Mouse (Mus musculus): ENCODE measurements at regions not wholly inside any gene's neighbourhood (a gene's known extent, or its start where the extent isn't known, plus 50 kb on each side); places are given as distances from the start of the nearest gene placed in this dataset.

- no peak overlapping the region for H3K4me3 ChIP-seq (replicated peaks)
- no peaks in the 10 kb centered on the region for H3K36me3 ChIP-seq (ENCODE audit: control insufficient read depth)
- peaks cover 13% of the 10 kb centered on the region for H3K9me3 ChIP-seq (ENCODE audit: control insufficient read depth, low read length)
- H3K27me3 ChIP-seq (ENCODE audit: control insufficient read depth), result no peaks in the 10 kb centered on the region
- H3K4me1 ChIP-seq (ENCODE audit: control insufficient read depth), result no peaks in the 10 kb centered on the region
- TF ChIP-seq TAL1 (IDR thresholded peaks at IDR 0.05; ENCODE audit: low read length), result no peak
- TF ChIP-seq GATA1 (IDR thresholded peaks at IDR 0.05; ENCODE audit: low read length), result no peak
Observed at GRCm38 (mm10) chr10:61001745-61002160, 87.4 kb upstream of the Pcbd1 start.

- no peak overlapping the region for H3K4me3 ChIP-seq (replicated peaks)
- no peak for TF ChIP-seq TAL1 (IDR thresholded peaks at IDR 0.05; ENCODE audit: low read length)
- no peak for TF ChIP-seq GATA1 (IDR thresholded peaks at IDR 0.05; ENCODE audit: low read length)
- no peaks in the 10 kb centered on the region for H3K27me3 ChIP-seq (ENCODE audit: control insufficient read depth)
- no peaks in the 10 kb centered on the region for H3K4me1 ChIP-seq (ENCODE audit: control insufficient read depth)
- H3K9me3 ChIP-seq (ENCODE audit: control insufficient read depth, low read length), result peaks cover 13% of the 10 kb centered on the region
- no peaks in the 10 kb centered on the region for H3K36me3 ChIP-seq (ENCODE audit: control insufficient read depth)
Observed at GRCm38 (mm10) chr10:60997393-60997792, 91.7 kb upstream of the Pcbd1 start.

- Histone ChIP-seq H3K36me3 (ENCODE audit: control insufficient read depth) (no peaks in the 10 kb centered on the region), H3K9me3 (ENCODE audit: control insufficient read depth, low read length) (peaks cover 2% of the 10 kb centered on the region), H3K4me1 (ENCODE audit: control insufficient read depth) (no peaks in the 10 kb centered on the region), H3K27me3 (ENCODE audit: control insufficient read depth) (no peaks in the 10 kb centered on the region), H3K4me3 (replicated peaks) (no peak overlapping the region)
- TF ChIP-seq GATA1 (IDR thresholded peaks at IDR 0.05; ENCODE audit: low read length), result no peak
- TF ChIP-seq TAL1 (IDR thresholded peaks at IDR 0.05; ENCODE audit: low read length), result no peak
Observed at GRCm38 (mm10) chr10:60995908-60996640, 93.1 kb upstream of the Pcbd1 start.

GRCm38 (mm10) chr10:60985109-60985576 lies 104.0 kb upstream of the Pcbd1 start:
- H3K4me3 ChIP-seq (replicated peaks), result no peak overlapping the region
- TF ChIP-seq GATA1 (IDR thresholded peaks at IDR 0.05; ENCODE audit: low read length) (no peak), TAL1 (IDR thresholded peaks at IDR 0.05; ENCODE audit: low read length) (no peak)
- H3K36me3 ChIP-seq (ENCODE audit: control insufficient read depth), result no peaks in the 10 kb centered on the region
- no peaks in the 10 kb centered on the region for H3K27me3 ChIP-seq (ENCODE audit: control insufficient read depth)
- no peaks in the 10 kb centered on the region for H3K4me1 ChIP-seq (ENCODE audit: control insufficient read depth)
- no peaks in the 10 kb centered on the region for H3K9me3 ChIP-seq (ENCODE audit: control insufficient read depth, low read length)

- TF ChIP-seq TAL1 (IDR thresholded peaks at IDR 0.05; ENCODE audit: low read length) (no peak), GATA1 (IDR thresholded peaks at IDR 0.05; ENCODE audit: low read length) (no peak)
- Histone ChIP-seq H3K27me3 (ENCODE audit: control insufficient read depth) (no peaks in the 10 kb centered on the region), H3K9me3 (ENCODE audit: control insufficient read depth, low read length) (no peaks in the 10 kb centered on the region), H3K4me1 (ENCODE audit: control insufficient read depth) (no peaks in the 10 kb centered on the region), H3K4me3 (replicated peaks) (no peak overlapping the region), H3K36me3 (ENCODE audit: control insufficient read depth) (no peaks in the 10 kb centered on the region)
Observed at GRCm38 (mm10) chr10:60981770-60982169, 107.4 kb upstream of the Pcbd1 start.

- H3K27me3 ChIP-seq (ENCODE audit: control insufficient read depth), result no peaks in the 10 kb centered on the region
- no peaks in the 10 kb centered on the region for H3K36me3 ChIP-seq (ENCODE audit: control insufficient read depth)
- H3K9me3 ChIP-seq (ENCODE audit: control insufficient read depth, low read length), result no peaks in the 10 kb centered on the region
- TF ChIP-seq TAL1 (IDR thresholded peaks at IDR 0.05; ENCODE audit: low read length), result no peak
- TF ChIP-seq GATA1 (IDR thresholded peaks at IDR 0.05; ENCODE audit: low read length), result no peak
- no peak overlapping the region for H3K4me3 ChIP-seq (replicated peaks)
- no peaks in the 10 kb centered on the region for H3K4me1 ChIP-seq (ENCODE audit: control insufficient read depth)
Observed at GRCm38 (mm10) chr10:60973615-60974014, 115.5 kb upstream of the Pcbd1 start.

- peaks cover 3% of the 10 kb centered on the region; the same call in 1 of the 2 replicates for H3K9me3 ChIP-seq (ENCODE audit: control insufficient read depth, low read length)
- TF ChIP-seq GATA1 (IDR thresholded peaks at IDR 0.05; ENCODE audit: low read length) (no peak), TAL1 (IDR thresholded peaks at IDR 0.05; ENCODE audit: low read length) (no peak)
Observed at GRCm38 (mm10) chr10:60964843-60965242, 124.3 kb upstream of the Pcbd1 start.

GRCm38 (mm10) chr10:60957820-60958233 lies 126.4 kb upstream of the Unc5b start:
- Histone ChIP-seq H3K27me3 (ENCODE audit: control insufficient read depth) (no peaks in the 10 kb centered on the region), H3K4me1 (ENCODE audit: control insufficient read depth) (no peaks in the 10 kb centered on the region), H3K36me3 (ENCODE audit: control insufficient read depth) (no peaks in the 10 kb centered on the region), H3K4me3 (replicated peaks) (no peak overlapping the region), H3K9me3 (ENCODE audit: control insufficient read depth, low read length) (no peaks in the 10 kb centered on the region)
- TF ChIP-seq GATA1 (IDR thresholded peaks at IDR 0.05; ENCODE audit: low read length) (no peak), TAL1 (IDR thresholded peaks at IDR 0.05; ENCODE audit: low read length) (no peak)

More at GRCm38 (mm10) chr10:60964843-60965242, 124.3 kb upstream of the Pcbd1 start:
- H3K36me3 ChIP-seq (ENCODE audit: control insufficient read depth), result no peaks in the 10 kb centered on the region
- no peaks in the 10 kb centered on the region for H3K4me1 ChIP-seq (ENCODE audit: control insufficient read depth)
- H3K27me3 ChIP-seq (ENCODE audit: control insufficient read depth), result no peaks in the 10 kb centered on the region
- H3K4me3 ChIP-seq (replicated peaks), result no peak overlapping the region

GRCm38 (mm10) chr10:60955467-60955866 lies 124.1 kb upstream of the Unc5b start:
- TF ChIP-seq GATA1 (IDR thresholded peaks at IDR 0.05; ENCODE audit: low read length) (no peak), TAL1 (IDR thresholded peaks at IDR 0.05; ENCODE audit: low read length) (no peak)
- no peak overlapping the region for H3K4me3 ChIP-seq (replicated peaks)
- H3K4me1 ChIP-seq (ENCODE audit: control insufficient read depth), result no peaks in the 10 kb centered on the region
- H3K9me3 ChIP-seq (ENCODE audit: control insufficient read depth, low read length), result no peaks in the 10 kb centered on the region
- H3K27me3 ChIP-seq (ENCODE audit: control insufficient read depth), result no peaks in the 10 kb centered on the region
- no peaks in the 10 kb centered on the region for H3K36me3 ChIP-seq (ENCODE audit: control insufficient read depth)

All from erythroblast, embryonic 14.5 days (primary cell).